Mouse (Mus musculus) forebrain, postnatal 0 days (tissue): ENCODE results near the gene Upb1. TPM values are rescaled to one million over a fixed set of nuclear protein-coding genes. Genes with fewer than 3 reads are reported as not detected.
A peak's percentile ranks its signal among the peaks of the same experiment; 100 is the strongest.

Source experiments
- ATAC-seq: fragments of 200-750 bp; cut with Nextera tagmentation; 2 replicates; pipeline ENCODE4 v1.8.0; 2017; ENCODE audit warnings: mild to moderate bottlenecking, moderate library complexity
- DNase-seq: peaks from one replicate; pipeline ENCODE4 v3.0.0-alpha.2; 2015
- H3K27ac ChIP-seq: fragments of 300-500 bp; sonication (generic); 2 replicates; pipeline ENCODE4 v1.5.1; 2014; ENCODE audit warnings: low read depth, mild to moderate bottlenecking, antibody characterized with exemption, low read length, moderate library complexity, mixed read lengths
- H3K27me3 ChIP-seq: fragments of 300-500 bp; sonication (generic); 2 replicates; pipeline ENCODE4 v1.6.1; 2014; ENCODE audit warnings: mild to moderate bottlenecking, low read length, mixed read lengths; ENCODE audit not compliant: insufficient read depth
- H3K36me3 ChIP-seq: fragments of 300-500 bp; sonication (generic); 2 replicates; pipeline ENCODE4 v1.6.1; 2014; ENCODE audit warnings: mild to moderate bottlenecking, moderate library complexity; ENCODE audit not compliant: insufficient read depth
- H3K4me1 ChIP-seq: fragments of 300-500 bp; sonication (generic); 2 replicates; pipeline ENCODE4 v1.6.1; 2014; ENCODE audit warnings: antibody characterized with exemption; ENCODE audit not compliant: insufficient read depth
- H3K4me2 ChIP-seq: fragments of 300-500 bp; sonication (generic); 2 replicates; pipeline ENCODE4 v1.6.1; 2014; ENCODE audit warnings: low read depth, mild to moderate bottlenecking, moderate library complexity
- H3K4me3 ChIP-seq: fragments of 300-500 bp; sonication (generic); 2 replicates; pipeline ENCODE4 v1.5.1; 2014; ENCODE audit warnings: low read depth, low read length, mixed read lengths
- H3K9ac ChIP-seq: fragments of 300-500 bp; sonication (generic); 2 replicates; pipeline ENCODE4 v1.6.1; 2014; ENCODE audit warnings: mild to moderate bottlenecking
- H3K9me3 ChIP-seq: fragments of 300-500 bp; sonication (generic); 2 replicates; pipeline ENCODE4 v1.6.1; 2016; ENCODE audit warnings: low read length
- CTCF ChIP-seq: sonication (generic); IDR thresholded peaks from 2 replicates; pipeline ENCODE4 v1.5.1; 2016; ENCODE audit warnings: antibody characterized with exemption, control low read depth, low read depth
- WGBS: fragments of 180-500 bp; shearing (Covaris S2); extraction: QIAGEN DNeasy Blood & Tissue Kit; methylation state at CpG from one replicate; pipeline ENCODE4 v1.1.7; 2014; 5-methylcytosine and 5-hydroxymethylcytosine counted together
- polyA plus RNA-seq: library from polyadenylated mRNA; unstranded; fragments of >200 nt; fragmentation: Nextera tagmentation; extraction: Ambion mirVana; gene quantifications from 2 replicates; pipeline ENCODE4 v1.2.1, GENCODE M21; 2015
- total RNA-seq: library from RNA; depleted of rRNA; stranded (reverse); fragments of >200 nt; gene quantifications from 2 replicates; pipeline ENCODE4 v1.2.3, GENCODE M21; 2014

Upb1 gene
- total and polyA plus RNA-seq, 2 experiments from 2014 or later, result 0.58 to 0.62 TPM

DNA sequence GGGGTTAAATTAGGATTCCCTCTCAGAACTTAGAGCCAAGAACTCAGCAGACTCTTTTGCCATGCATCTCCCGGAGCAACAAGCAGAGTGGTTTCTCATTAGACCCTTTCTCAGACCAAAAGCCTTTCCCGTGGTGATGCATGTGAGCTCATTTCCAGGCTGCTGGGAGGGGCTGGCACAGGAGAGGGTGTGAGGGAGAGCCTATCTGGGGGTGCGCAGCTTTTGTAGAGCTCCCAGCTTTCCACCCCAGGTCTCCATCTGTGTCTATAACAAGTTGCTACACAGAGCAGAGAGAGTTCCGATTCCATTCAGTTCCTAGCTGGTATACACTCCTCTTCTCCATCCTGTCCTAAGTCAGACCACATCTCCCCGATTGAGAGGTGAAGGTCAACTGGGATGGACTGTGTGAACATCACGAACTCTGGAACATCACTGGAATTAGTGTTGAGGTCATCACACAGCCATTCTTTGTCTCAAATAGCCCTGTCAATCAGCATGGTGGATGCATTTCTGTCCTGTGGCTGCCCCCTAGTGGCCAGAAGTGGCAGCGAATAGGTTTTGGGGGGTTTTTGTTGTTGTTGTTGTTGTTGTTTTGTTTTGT is 38.4 kb downstream of the Upb1 start:
- peak; percentile 73 for DNase-seq
- ATAC-seq, result peak; percentile 83
- peaks cover 6% of the 10 kb centered on the region for H3K4me1 ChIP-seq
- H3K4me3 ChIP-seq, result no peak overlapping the region
- no peaks in the 10 kb centered on the region for H3K9me3 ChIP-seq
- H3K27me3 ChIP-seq, result no peaks in the 10 kb centered on the region
- H3K9ac ChIP-seq, result no peak overlapping the region
- H3K27ac ChIP-seq, result peak overlapping the region; percentile 62
- no peaks in the 10 kb centered on the region for H3K36me3 ChIP-seq
- H3K4me2 ChIP-seq, result no peak overlapping the region
- TF ChIP-seq CTCF, result peak; percentile 92
- 22% methylated on average over 7 of the region's 7 CpGs for WGBS

DNA sequence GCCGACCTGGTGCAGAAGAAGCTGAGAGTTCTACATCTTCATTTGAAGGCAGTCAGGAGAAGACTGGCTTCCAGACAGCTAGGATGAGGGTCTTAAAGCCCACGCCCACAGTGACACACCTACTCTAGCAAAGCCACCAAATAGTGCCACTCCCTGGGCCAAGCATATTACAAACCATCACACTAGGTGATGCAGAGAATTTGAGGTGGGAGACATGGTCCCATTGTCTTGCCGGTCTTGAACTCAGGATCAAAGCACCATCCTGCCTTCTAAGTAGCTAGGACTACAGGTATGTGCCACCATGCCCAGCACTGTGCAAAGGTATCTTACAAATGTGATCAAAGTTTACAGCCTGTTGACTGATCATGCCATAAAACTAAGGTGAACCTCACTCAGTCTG is 39.8 kb downstream of the Upb1 start:
- no peak for ATAC-seq
- H3K4me3 ChIP-seq, result no peak overlapping the region
- peaks cover 6% of the 10 kb centered on the region for H3K4me1 ChIP-seq

DNA sequence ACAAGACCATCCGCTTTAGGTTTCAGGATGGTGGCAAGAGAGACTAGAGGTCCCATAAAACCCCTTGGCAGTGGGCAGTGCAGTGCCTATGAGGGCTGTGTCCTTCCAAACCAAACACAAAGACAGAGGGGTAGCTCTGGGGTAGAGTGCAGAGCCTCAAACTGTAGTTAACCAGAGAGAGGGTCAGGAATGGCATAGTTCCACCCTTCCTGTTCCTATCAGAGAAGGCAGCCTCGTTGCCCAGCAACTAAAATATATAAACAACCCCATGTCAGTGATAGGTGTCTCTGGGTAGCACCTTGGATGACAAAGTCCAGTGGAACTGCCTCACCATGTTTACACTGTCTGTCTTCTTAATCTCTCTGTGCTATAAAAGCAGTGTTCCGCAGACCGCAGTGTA is 40.9 kb downstream of the Upb1 start:
- WGBS, result 85% methylated on average over 4 of the region's 4 CpGs
- ATAC-seq, result no peak

More for the DNA sequence above, 39.8 kb downstream of the Upb1 start:
- DNase-seq, result no peak
- Histone ChIP-seq H3K9ac (no peak overlapping the region), H3K4me2 (no peak overlapping the region), H3K9me3 (no peaks in the 10 kb centered on the region), H3K27ac (no peak overlapping the region), H3K36me3 (no peaks in the 10 kb centered on the region), H3K27me3 (no peaks in the 10 kb centered on the region)
- no peak for TF ChIP-seq CTCF
- WGBS, result 91% methylated on average over 3 of the region's 3 CpGs

DNA sequence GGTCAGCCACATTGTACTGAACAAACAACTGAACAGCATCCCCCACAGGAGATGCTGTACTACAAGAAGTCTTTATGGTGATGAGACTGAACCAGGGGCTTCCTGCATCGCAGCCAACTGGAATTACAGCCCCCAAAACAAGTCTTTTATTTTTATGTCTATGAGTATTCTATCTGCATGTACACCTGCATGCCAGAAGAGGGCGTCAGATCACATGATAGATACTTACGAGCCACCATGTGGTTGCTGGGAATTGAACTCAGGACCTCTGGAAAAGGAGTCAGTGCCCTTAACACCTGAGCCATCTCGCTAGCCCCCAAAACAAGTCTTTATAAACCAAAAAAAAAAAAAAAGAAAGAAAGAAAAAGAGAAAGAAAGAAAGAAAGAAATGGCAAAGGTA is 42.1 kb downstream of the Upb1 start:
- no peak for TF ChIP-seq CTCF
- Histone ChIP-seq H3K4me3 (no peak overlapping the region), H3K27me3 (no peaks in the 10 kb centered on the region), H3K4me1 (peaks cover 1% of the 10 kb centered on the region), H3K4me2 (no peak overlapping the region), H3K36me3 (no peaks in the 10 kb centered on the region), H3K27ac (no peak overlapping the region), H3K9ac (no peak overlapping the region), H3K9me3 (no peaks in the 10 kb centered on the region)
- ATAC-seq (no peak), DNase-seq (no peak)
- WGBS, result 82% methylated on average over 4 of the region's 4 CpGs

More for the DNA sequence above, 40.9 kb downstream of the Upb1 start:
- TF ChIP-seq CTCF, result no peak
- no peak for DNase-seq
- no peak overlapping the region for H3K4me3 ChIP-seq
- H3K27me3 ChIP-seq, result no peaks in the 10 kb centered on the region
- H3K9me3 ChIP-seq, result no peaks in the 10 kb centered on the region
- no peak overlapping the region for H3K27ac ChIP-seq
- H3K4me1 ChIP-seq, result peaks cover 6% of the 10 kb centered on the region
- no peak overlapping the region for H3K4me2 ChIP-seq
- H3K9ac ChIP-seq, result no peak overlapping the region
- no peaks in the 10 kb centered on the region for H3K36me3 ChIP-seq

- Histone ChIP-seq H3K4me1 (no peaks in the 10 kb centered on the region; the same call in none of the 2 replicates), H3K9ac (no peak overlapping the region), H3K9me3 (no peaks in the 10 kb centered on the region), H3K27me3 (no peaks in the 10 kb centered on the region), H3K4me2 (no peak overlapping the region), H3K36me3 (no peaks in the 10 kb centered on the region), H3K4me3 (no peak overlapping the region), H3K27ac (peak overlapping the region; percentile 36; the same call in 1 of the 2 replicates)
- no peak for TF ChIP-seq CTCF
- WGBS, result 72% methylated on average over 19 of the region's 19 CpGs
- DNase-seq, result peak; percentile 22
- ATAC-seq, result peak; percentile 80
Measured at GRCm38 (mm10) chr10:75444111-75444826, 43.4 kb downstream of the Upb1 start.

DNA sequence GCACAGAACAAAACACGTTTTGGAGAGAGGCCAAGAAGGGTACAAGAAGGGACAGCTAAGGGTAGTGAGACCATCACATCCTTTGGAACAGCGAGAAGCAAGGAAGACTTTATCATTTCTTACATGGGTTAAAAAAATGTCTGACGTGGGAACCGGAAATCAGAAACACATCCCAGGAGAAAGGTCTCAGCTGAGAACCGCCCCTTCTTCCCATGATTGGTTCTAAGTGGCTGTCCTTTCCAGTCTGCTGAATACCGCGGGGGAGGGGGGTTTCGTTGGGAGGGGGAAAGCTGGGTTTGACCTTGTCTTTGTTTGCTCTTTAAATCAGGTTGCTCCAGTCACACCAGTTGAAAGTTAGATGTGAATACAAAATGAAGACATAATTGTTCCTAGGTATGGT is 44.1 kb downstream of the Upb1 start:
- Histone ChIP-seq H3K4me2 (no peak overlapping the region), H3K9me3 (no peaks in the 10 kb centered on the region), H3K27ac (no peak overlapping the region), H3K36me3 (no peaks in the 10 kb centered on the region), H3K9ac (no peak overlapping the region), H3K4me3 (no peak overlapping the region), H3K4me1 (no peaks in the 10 kb centered on the region; the same call in 1 of the 2 replicates), H3K27me3 (no peaks in the 10 kb centered on the region)
- TF ChIP-seq CTCF, result no peak
- ATAC-seq (no peak), DNase-seq (no peak)
- WGBS, result 65% methylated on average over 8 of the region's 8 CpGs

GRCm38 (mm10) chr10:75446501-75447083 is 45.7 kb downstream of the Upb1 start:
- H3K4me3 ChIP-seq, result no peak overlapping the region
- H3K27me3 ChIP-seq, result no peaks in the 10 kb centered on the region
- ATAC-seq (no peak), DNase-seq (no peak)
- no peaks in the 10 kb centered on the region for H3K9me3 ChIP-seq
- no peak overlapping the region for H3K27ac ChIP-seq
- no peak overlapping the region for H3K4me2 ChIP-seq
- H3K9ac ChIP-seq, result no peak overlapping the region
- WGBS, result 70% methylated on average over 13 of the region's 13 CpGs
- H3K36me3 ChIP-seq, result no peaks in the 10 kb centered on the region
- H3K4me1 ChIP-seq, result no peaks in the 10 kb centered on the region; the same call in 1 of the 2 replicates
- no peak for TF ChIP-seq CTCF
